Mouse (Mus musculus) lung, adult 2 months (tissue): ENCODE results near the gene Arid5b. TPM values are rescaled to one million over a fixed set of nuclear protein-coding genes. Genes with fewer than 3 reads are reported as not detected.

Experiments used
- DNase-seq: peaks from one replicate; pipeline ENCODE4 v3.0.0; 2022
- H3K4me1 ChIP-seq: fragments of 200-500 bp; 2 replicates; pipeline ENCODE4 v1.6.1; 2011; ENCODE audit warnings: low read length; ENCODE audit not compliant: control insufficient read depth, insufficient read depth
- H3K4me3 ChIP-seq: fragments of 200-500 bp; replicated peaks from 2 replicates; pipeline ENCODE3; 2011; ENCODE audit warnings: low read depth, mild to moderate bottlenecking, control low read depth, low read length; ENCODE audit errors: extremely low read depth
- CTCF ChIP-seq: fragments of 200-500 bp; IDR thresholded peaks from 2 replicates; pipeline ENCODE4 v1.5.1; 2011; ENCODE audit warnings: mild to moderate bottlenecking, low read length, control low read depth; ENCODE audit not compliant: insufficient read depth
- POLR2A ChIP-seq: fragments of 200-500 bp; IDR thresholded peaks from 2 replicates; pipeline ENCODE4 v1.6.1; 2011; ENCODE audit warnings: low read depth, mild to moderate bottlenecking, control low read depth, low read length, borderline replicate concordance; ENCODE audit errors: extremely low read depth
- WGBS: fragments of 180-500 bp; shearing (Covaris S2); methylation state at CpG from one replicate; pipeline ENCODE4 v1.1.7; 2018; 5-methylcytosine and 5-hydroxymethylcytosine counted together
- polyA plus RNA-seq: library from polyadenylated mRNA; depleted of rRNA; stranded (reverse); fragments of >200 nt; gene quantifications from 2 replicates; pipeline ENCODE4 v1.2.3, GENCODE M21; 2012

Gene Arid5b
- polyA plus RNA-seq, 1 experiment = 20.1 TPM

- WGBS = 85% methylated on average over 14 of the region's 14 CpGs
- Histone ChIP-seq H3K4me1 (no peaks in the 10 kb centered on the region; the same call in 1 of the 2 replicates), H3K4me3 (no peak overlapping the region)
- no peak for DNase-seq
- TF ChIP-seq CTCF (no peak), POLR2A (no peak)
Measured at GRCm38 (mm10) chr10:68051316-68051933, 227.1 kb downstream of the Arid5b start.

GRCm38 (mm10) chr10:68050882-68051281 lies 227.7 kb downstream of the Arid5b start:
- TF ChIP-seq POLR2A = no peak
- Histone ChIP-seq H3K4me1 (no peaks in the 10 kb centered on the region), H3K4me3 (no peak overlapping the region)
- 89% methylated on average over 13 of the region's 13 CpGs for WGBS
- DNase-seq = no peak

- WGBS = 58% methylated on average over 8 of the region's 8 CpGs
- H3K4me1 ChIP-seq = no peaks in the 10 kb centered on the region
Measured at GRCm38 (mm10) chr10:68048641-68049305, 229.8 kb downstream of the Arid5b start.

GRCm38 (mm10) chr10:68044864-68045263 lies 233.7 kb downstream of the Arid5b start:
- TF ChIP-seq CTCF (no peak), POLR2A (no peak)
- H3K4me3 ChIP-seq = no peak overlapping the region
- DNase-seq = no peak
- no peaks in the 10 kb centered on the region for H3K4me1 ChIP-seq
- 94% methylated on average over 8 of the region's 8 CpGs for WGBS

More at GRCm38 (mm10) chr10:68048641-68049305, 229.8 kb downstream of the Arid5b start:
- no peak overlapping the region for H3K4me3 ChIP-seq
- DNase-seq = no peak
- TF ChIP-seq POLR2A (no peak), CTCF (no peak)

DNA sequence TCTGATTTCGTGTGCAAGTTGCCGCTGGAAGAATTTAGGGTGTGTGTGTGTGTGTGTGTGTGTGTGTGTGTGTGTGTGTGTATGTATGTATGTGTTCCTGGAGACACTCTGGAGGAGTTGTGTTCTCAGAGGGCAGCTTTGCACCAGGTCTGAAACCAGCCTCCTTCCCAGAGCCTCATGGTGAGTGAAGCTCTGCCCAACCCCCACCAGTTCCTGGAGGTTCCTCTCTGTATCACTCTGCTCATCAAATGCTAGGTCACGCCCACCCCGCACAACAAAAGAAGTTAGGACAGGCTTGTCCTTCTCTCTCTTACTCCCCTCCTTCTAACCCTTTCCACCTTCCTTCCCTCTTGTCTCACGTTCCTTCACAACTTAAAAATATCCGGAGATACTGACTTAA lies 234.6 kb downstream of the Arid5b start:
- H3K4me1 ChIP-seq = no peaks in the 10 kb centered on the region
- TF ChIP-seq CTCF = no peak
- TF ChIP-seq POLR2A = no peak
- H3K4me3 ChIP-seq = no peak overlapping the region
- WGBS = 62% methylated on average over 6 of the region's 6 CpGs
- no peak for DNase-seq
